Mouse (Mus musculus) hindbrain, embryonic 10.5 days (tissue): Measurements from ENCODE around the gene Rps15. TPM values are rescaled to one million over a fixed set of nuclear protein-coding genes. Genes with fewer than 3 reads are reported as not detected.
A peak's percentile ranks its signal among the peaks of the same experiment; 100 is the strongest.

Source experiments
- DNase-seq: peaks from one replicate; pipeline ENCODE4 v3.0.0-alpha.2; 2017; ENCODE audit warnings: low spot score
- H3K27ac ChIP-seq: fragments of 300-500 bp; sonication (generic); 2 replicates; pipeline ENCODE4 v1.5.1; 2016; ENCODE audit warnings: mild to moderate bottlenecking, moderate library complexity
- H3K27me3 ChIP-seq: fragments of 300-500 bp; sonication (generic); 2 replicates; pipeline ENCODE4 v1.6.1; 2016; ENCODE audit warnings: mild to moderate bottlenecking; ENCODE audit not compliant: poor library complexity, insufficient read depth, severe bottlenecking
- H3K36me3 ChIP-seq: fragments of 300-500 bp; sonication (generic); 2 replicates; pipeline ENCODE4 v1.6.1; 2016; ENCODE audit warnings: mild to moderate bottlenecking, moderate library complexity
- H3K4me1 ChIP-seq: fragments of 300-500 bp; sonication (generic); replicated peaks from 2 replicates; pipeline ENCODE4 v1.6.1; 2016; ENCODE audit warnings: mild to moderate bottlenecking
- H3K4me3 ChIP-seq: fragments of 300-500 bp; sonication (generic); 2 replicates; pipeline ENCODE4 v1.5.1; 2016; ENCODE audit warnings: mild to moderate bottlenecking, moderate library complexity
- H3K9me3 ChIP-seq: fragments of 300-500 bp; sonication (generic); 2 replicates; pipeline ENCODE4 v1.6.1; 2016; ENCODE audit warnings: mild to moderate bottlenecking, moderate library complexity
- WGBS: fragments of 180-500 bp; shearing (Covaris S2); methylation state at CpG from one replicate; pipeline ENCODE4 v1.1.7; 2016; 5-methylcytosine and 5-hydroxymethylcytosine counted together
- polyA plus RNA-seq: library from polyadenylated mRNA; unstranded; fragments of >200 nt; fragmentation: Nextera tagmentation; extraction: Ambion mirVana; gene quantifications from 2 replicates; pipeline ENCODE4 v1.2.1, GENCODE M21; 2016

The Rps15 gene
- polyA plus RNA-seq, 1 experiment from 2014 or later: 971 TPM

GRCm38 (mm10) chr10:80282481-80283441, 9.5 kb upstream of the Rps15 start:
- H3K27me3 ChIP-seq: no peaks in the 10 kb centered on the region
- H3K27ac ChIP-seq: no peak overlapping the region
- peaks cover 14% of the 10 kb centered on the region for H3K4me1 ChIP-seq
- H3K36me3 ChIP-seq: peaks cover 100% of the 10 kb centered on the region
- 92% methylated on average over 20 of the region's 20 CpGs for WGBS
- no peak for DNase-seq
- H3K4me3 ChIP-seq: no peak overlapping the region
- H3K9me3 ChIP-seq: no peaks in the 10 kb centered on the region

GRCm38 (mm10) chr10:80285222-80286070, 6.8 kb upstream of the Rps15 start:
- Histone ChIP-seq H3K36me3 (peaks cover 93% of the 10 kb centered on the region), H3K27ac (0 out of 2 replicates have a peak overlapping the region, but pooled peaks have one; percentile 47), H3K9me3 (no peaks in the 10 kb centered on the region), H3K27me3 (no peaks in the 10 kb centered on the region), H3K4me1 (peaks cover 14% of the 10 kb centered on the region), H3K4me3 (no peak overlapping the region)
- 71% methylated on average over 9 of the region's 15 CpGs for WGBS
- DNase-seq: no peak

GRCm38 (mm10) chr10:80288097-80288496, 4.2 kb upstream of the Rps15 start:
- H3K36me3 ChIP-seq: peaks cover 67% of the 10 kb centered on the region
- no peak for DNase-seq
- peaks cover 12% of the 10 kb centered on the region for H3K4me1 ChIP-seq
- no peaks in the 10 kb centered on the region for H3K9me3 ChIP-seq
- no peak overlapping the region for H3K4me3 ChIP-seq
- no peaks in the 10 kb centered on the region for H3K27me3 ChIP-seq
- H3K27ac ChIP-seq: 0 out of 2 replicates have a peak overlapping the region, but pooled peaks have one; percentile 35
- 95% methylated on average over 12 of the region's 12 CpGs for WGBS

GRCm38 (mm10) chr10:80288657-80289056, 3.6 kb upstream of the Rps15 start:
- H3K4me1 ChIP-seq: peaks cover 17% of the 10 kb centered on the region
- H3K4me3 ChIP-seq: no peak overlapping the region
- H3K27ac ChIP-seq: no peak overlapping the region
- H3K27me3 ChIP-seq: no peaks in the 10 kb centered on the region
- 66% methylated on average over 8 of the region's 8 CpGs for WGBS
- DNase-seq: no peak
- H3K9me3 ChIP-seq: no peaks in the 10 kb centered on the region
- peaks cover 67% of the 10 kb centered on the region for H3K36me3 ChIP-seq

GRCm38 (mm10) chr10:80293325-80293724, 1.1 kb downstream of the Rps15 start:
- peak overlapping the region; percentile 99 for H3K27ac ChIP-seq
- no peaks in the 10 kb centered on the region for H3K9me3 ChIP-seq
- H3K36me3 ChIP-seq: peaks cover 35% of the 10 kb centered on the region
- H3K4me3 ChIP-seq: peak overlapping the region; percentile 88
- peaks cover 59% of the 10 kb centered on the region for H3K4me1 ChIP-seq
- WGBS: 34% methylated on average over 14 of the region's 14 CpGs
- DNase-seq: no peak
- peaks cover 18% of the 10 kb centered on the region for H3K27me3 ChIP-seq

DNA sequence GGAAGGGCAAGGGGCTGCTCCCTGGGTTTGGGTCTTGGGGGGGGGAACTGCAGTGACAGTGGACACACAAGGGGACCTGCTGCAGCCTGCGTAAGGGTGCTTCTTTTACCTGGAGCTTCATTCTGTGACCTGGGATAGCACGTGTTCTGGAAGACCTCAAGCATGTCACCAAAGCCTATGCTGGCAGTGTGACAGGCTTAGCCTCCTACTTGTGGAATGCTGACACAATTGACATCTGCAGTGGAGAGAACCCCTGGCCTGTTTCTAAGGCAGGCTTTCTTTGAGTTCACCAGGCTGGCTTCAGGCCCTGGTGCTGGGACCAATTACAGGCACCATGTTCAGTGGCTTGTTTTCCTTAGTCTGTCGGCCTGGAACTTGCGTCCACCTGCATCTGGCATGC, 2.1 kb downstream of the Rps15 start:
- WGBS: 76% methylated on average over 4 of the region's 4 CpGs
- H3K27ac ChIP-seq: no peak overlapping the region; the same call in 1 of the 2 replicates
- peaks cover 28% of the 10 kb centered on the region for H3K27me3 ChIP-seq
- H3K36me3 ChIP-seq: peaks cover 25% of the 10 kb centered on the region
- H3K4me1 ChIP-seq: peaks cover 69% of the 10 kb centered on the region
- H3K9me3 ChIP-seq: no peaks in the 10 kb centered on the region
- peak overlapping the region; percentile 88 for H3K4me3 ChIP-seq
- no peak for DNase-seq

DNA sequence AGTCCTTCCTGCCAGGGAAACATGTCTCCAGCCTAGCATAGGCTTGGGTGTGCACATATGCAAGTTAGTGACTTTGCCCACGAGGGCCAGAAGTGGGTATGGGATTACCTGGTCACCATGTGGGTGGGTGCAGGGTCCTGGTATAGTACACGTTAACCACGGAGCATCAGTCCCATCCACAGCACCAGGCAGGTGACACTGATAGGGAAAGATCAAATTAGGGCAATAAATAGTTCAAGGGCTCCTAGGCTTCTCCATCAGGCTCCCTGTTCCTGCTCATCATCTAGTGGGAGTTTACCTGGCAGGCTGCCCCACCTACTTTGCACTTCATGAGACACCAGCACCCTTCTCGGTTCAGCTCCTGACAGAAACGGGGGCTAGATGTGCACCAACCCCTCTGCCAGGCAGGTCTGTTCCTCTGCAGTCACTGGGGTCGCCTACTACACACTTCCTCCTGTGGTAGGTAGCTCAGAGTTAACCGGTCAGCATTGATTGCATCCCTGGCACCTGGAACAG, 2.6 kb downstream of the Rps15 start:
- WGBS: 47% methylated on average over 7 of the region's 7 CpGs
- Histone ChIP-seq H3K9me3 (no peaks in the 10 kb centered on the region), H3K27me3 (peaks cover 34% of the 10 kb centered on the region), H3K4me3 (peak overlapping the region; percentile 88; the same call in 1 of the 2 replicates), H3K27ac (peak overlapping the region; percentile 35), H3K36me3 (peaks cover 21% of the 10 kb centered on the region), H3K4me1 (peaks cover 74% of the 10 kb centered on the region)
- DNase-seq: no peak

DNA sequence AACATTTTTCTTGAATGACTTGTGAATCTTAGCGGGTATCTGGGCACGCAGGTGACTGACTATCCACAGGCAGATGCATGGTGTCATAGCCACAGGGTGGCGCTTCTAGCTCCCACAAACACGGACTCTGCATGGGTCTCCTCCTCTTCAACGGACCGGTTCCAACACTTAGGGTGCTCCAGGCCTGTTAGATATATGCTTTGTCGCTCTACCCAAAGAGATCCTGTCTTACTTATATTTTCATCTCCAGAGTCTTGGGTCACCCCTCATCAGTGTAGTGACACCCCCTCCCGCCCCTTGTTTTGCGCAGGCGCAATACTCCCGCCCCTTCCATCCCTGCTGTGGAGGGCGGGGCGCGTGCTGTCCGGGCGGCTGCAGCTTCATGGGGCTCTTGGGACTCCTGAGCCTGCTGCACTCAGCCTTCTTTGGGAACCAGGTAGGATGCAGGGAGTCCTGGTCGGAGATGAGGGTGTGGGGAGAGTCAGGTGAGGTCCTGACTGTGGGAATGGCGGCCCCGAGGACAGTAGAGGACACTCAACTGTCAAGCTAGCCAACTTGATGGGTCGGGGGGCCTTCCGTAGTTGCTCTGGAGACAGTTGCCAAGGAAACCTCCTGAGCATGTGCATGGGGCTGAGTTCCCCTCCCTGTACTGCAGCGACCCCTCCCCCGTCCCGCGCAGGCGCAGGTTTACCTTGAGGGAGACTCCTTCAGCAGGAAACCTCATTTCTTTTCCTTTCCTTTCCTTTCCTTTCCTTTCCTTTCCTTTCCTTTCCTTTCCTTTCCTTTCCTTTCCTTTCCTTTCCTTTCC, 3.6 kb downstream of the Rps15 start, which contains the start of gene Apc2:
TSS of gene Apc2 (plus strand) at position 360 of the 808 bp plus-strand sequence.
- peak within 1 kb of the TSS; percentile 96 for H3K27ac ChIP-seq
- no peaks in the 10 kb centered on the region for H3K9me3 ChIP-seq
- peaks cover 84% of the 10 kb centered on the region for H3K4me1 ChIP-seq
- H3K4me3 ChIP-seq: peak within 1 kb of the TSS; percentile 88
- peaks cover 21% of the 10 kb centered on the region for H3K36me3 ChIP-seq
- peak; percentile 87 for DNase-seq
- 1% methylated on average over 26 of the region's 26 CpGs for WGBS
- H3K27me3 ChIP-seq: peaks cover 43% of the 10 kb centered on the region

DNA sequence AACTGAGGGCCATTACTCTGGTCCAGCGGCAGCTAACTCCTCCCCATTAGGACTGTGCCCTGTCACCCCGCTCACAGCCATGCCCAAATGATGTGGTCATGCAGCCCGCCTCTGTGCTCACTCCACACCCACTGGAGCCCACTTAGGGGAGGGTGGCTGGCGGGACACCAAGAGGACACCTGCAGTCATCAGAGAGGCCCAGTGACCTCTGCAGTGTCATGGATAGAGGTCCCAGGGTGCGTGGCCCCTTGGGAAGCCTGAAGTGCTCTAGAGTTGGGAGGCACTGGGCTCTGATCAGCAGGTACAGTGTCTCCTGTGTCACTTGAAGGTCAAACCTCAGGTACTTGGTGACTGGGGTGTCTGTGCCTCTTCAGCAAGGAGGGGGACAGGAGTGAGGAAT, 4.6 kb downstream of the Rps15 start:
- H3K4me1 ChIP-seq: peaks cover 92% of the 10 kb centered on the region
- peaks cover 21% of the 10 kb centered on the region for H3K36me3 ChIP-seq
- no peak for DNase-seq
- H3K9me3 ChIP-seq: no peaks in the 10 kb centered on the region
- peaks cover 53% of the 10 kb centered on the region for H3K27me3 ChIP-seq
- H3K27ac ChIP-seq: peak overlapping the region; percentile 96
- WGBS: 82% methylated on average over 5 of the region's 5 CpGs
- peak overlapping the region; percentile 88 for H3K4me3 ChIP-seq

- H3K27ac ChIP-seq: peak overlapping the region; percentile 96
- 74% methylated on average over 8 of the region's 8 CpGs for WGBS
- H3K4me3 ChIP-seq: peak overlapping the region; percentile 88; the same call in 1 of the 2 replicates
- H3K9me3 ChIP-seq: no peaks in the 10 kb centered on the region
- H3K4me1 ChIP-seq: peaks cover 96% of the 10 kb centered on the region
- DNase-seq: no peak
- peaks cover 28% of the 10 kb centered on the region for H3K36me3 ChIP-seq
- peaks cover 61% of the 10 kb centered on the region for H3K27me3 ChIP-seq
Measured at GRCm38 (mm10) chr10:80297526-80298133, 5.4 kb downstream of the Rps15 start.

DNA sequence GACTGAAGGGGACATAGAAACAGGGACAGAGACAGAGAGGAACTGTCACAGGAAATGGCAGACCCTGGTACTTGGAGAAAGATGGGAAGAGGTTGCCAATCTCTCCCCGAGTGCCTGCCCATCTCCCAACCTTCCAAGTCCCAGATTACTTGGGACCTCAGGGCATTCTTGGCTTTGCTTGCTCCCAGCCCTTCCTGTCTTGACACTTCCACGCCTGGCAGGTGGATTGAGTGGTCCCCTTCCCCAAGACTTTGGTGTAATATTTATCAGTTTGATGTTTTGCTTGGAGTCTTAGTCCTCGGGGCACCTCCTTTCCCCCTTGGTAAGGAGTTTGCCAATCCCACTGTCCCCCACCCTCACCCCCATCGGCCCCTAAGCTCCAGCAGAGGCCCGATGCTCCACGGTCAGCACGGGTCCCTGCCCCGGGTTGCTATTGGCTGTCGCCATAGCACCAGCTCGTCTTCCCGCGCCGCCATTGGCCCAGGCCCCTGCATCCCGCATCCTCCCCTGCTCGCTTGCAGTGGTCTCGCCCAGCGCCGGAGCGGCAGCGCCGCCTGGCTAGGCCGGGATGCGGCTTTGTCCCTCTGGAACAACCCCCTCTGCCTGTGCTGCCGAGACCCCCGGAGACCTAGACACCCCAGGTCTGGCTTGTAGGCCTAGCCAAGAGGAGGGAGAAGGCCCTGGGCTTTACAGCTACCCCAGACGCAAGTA, 6.5 kb downstream of the Rps15 start:
- H3K4me1 ChIP-seq: peaks cover 93% of the 10 kb centered on the region
- peak; percentile 93 for DNase-seq
- H3K36me3 ChIP-seq: peaks cover 30% of the 10 kb centered on the region

More for the DNA sequence above, 6.5 kb downstream of the Rps15 start:
- H3K4me3 ChIP-seq: peak overlapping the region; percentile 68
- 4% methylated on average over 26 of the region's 26 CpGs for WGBS
- H3K27me3 ChIP-seq: peaks cover 66% of the 10 kb centered on the region
- H3K9me3 ChIP-seq: no peaks in the 10 kb centered on the region
- H3K27ac ChIP-seq: peak overlapping the region; percentile 96
